Mouse (Mus musculus): ENCODE results near the gene St3gal6.

- TF ChIP-seq MYOD1 (IDR thresholded peaks at IDR 0.05; ENCODE audit: control insufficient read depth, insufficient read length, low read depth): no peak
- no peak for TF ChIP-seq CEBPB (IDR thresholded peaks at IDR 0.05; ENCODE audit: low read depth)
- TF ChIP-seq CTCF (IDR thresholded peaks at IDR 0.05; ENCODE audit: control insufficient read depth, insufficient read depth, insufficient read length): no peak
- no peak for TF ChIP-seq MAX (IDR thresholded peaks at IDR 0.05)
- no peak for TF ChIP-seq USF1 (IDR thresholded peaks at IDR 0.05; ENCODE audit: low read depth)
Measured at GRCm38 (mm10) chr16:58527817-58528216, 3.8 kb upstream of the St3gal6 start.
